Mouse (Mus musculus) MEL (cell line): Measurements from ENCODE around the gene Nsmf. TPM values are rescaled to one million over a fixed set of nuclear protein-coding genes. Genes with fewer than 3 reads are reported as not detected.
A peak's percentile ranks its signal among the peaks of the same experiment; 100 is the strongest.

ENCODE experiments used
- DNase-seq: peaks from one replicate; pipeline ENCODE4 v3.0.0; 2011; ENCODE audit warnings: low read depth, low spot score
- H3K27ac ChIP-seq: 2 replicates; pipeline ENCODE4 v1.5.1; 2012; ENCODE audit warnings: low read depth, mild to moderate bottlenecking, control low read depth, low read length, moderate library complexity; ENCODE audit not compliant: control insufficient read depth
- H3K27me3 ChIP-seq, 2 experiments: fragments of 150-350 bp in 1 of 2; sonication (generic) in 1 of 2; 2 replicates each; pipeline ENCODE4 v1.6.1; 2012; ENCODE audit warnings: low read length in 2 of 2, mild to moderate bottlenecking in 2 of 2, improper control_type of control experiment in 1 of 2, moderate library complexity in 1 of 2; ENCODE audit not compliant: insufficient read depth in 2 of 2, control insufficient read depth in 1 of 2
- H3K36me3 ChIP-seq, 2 experiments: 2 replicates each; pipeline ENCODE4 v1.6.1; 2012 to 2014; ENCODE audit warnings: low read length in 2 of 2, improper control_type of control experiment in 1 of 2, inconsistent platforms in 1 of 2, mild to moderate bottlenecking in 1 of 2; ENCODE audit not compliant: insufficient read depth in 2 of 2, control insufficient read depth in 1 of 2
- H3K4me1 ChIP-seq, 2 experiments: fragments of 150-350 bp in 1 of 2; sonication (generic) in 1 of 2; 2 replicates each; pipeline ENCODE4 v1.6.1; 2012; ENCODE audit warnings: low read length in 2 of 2, improper control_type of control experiment in 1 of 2, mild to moderate bottlenecking in 1 of 2; ENCODE audit not compliant: insufficient read depth in 2 of 2, control insufficient read depth in 1 of 2
- H3K4me3 ChIP-seq, 2 experiments: fragments of 150-350 bp in 1 of 2; sonication (generic) in 1 of 2; 2 replicates each; pipeline ENCODE4 v1.5.1; 2012; ENCODE audit warnings: low read depth in 2 of 2, low read length in 2 of 2, mild to moderate bottlenecking in 2 of 2, moderate library complexity in 2 of 2, control low read depth in 1 of 2, improper control_type of control experiment in 1 of 2; ENCODE audit not compliant: control insufficient read depth in 1 of 2, insufficient read depth in 1 of 2
- H3K79me2 ChIP-seq: 2 replicates; pipeline ENCODE4 v1.6.1; 2012; ENCODE audit warnings: mild to moderate bottlenecking, low read length, moderate library complexity; ENCODE audit not compliant: control insufficient read depth, poor library complexity, insufficient read depth
- H3K9ac ChIP-seq: 2 replicates; pipeline ENCODE4 v1.6.1; 2012; ENCODE audit warnings: low read depth, mild to moderate bottlenecking, control low read depth, low read length, moderate library complexity; ENCODE audit not compliant: control insufficient read depth, poor library complexity, severe bottlenecking
- H3K9me3 ChIP-seq: fragments of 150-350 bp; sonication (generic); replicated peaks from 2 replicates; pipeline ENCODE4 v1.6.1; 2012; ENCODE audit warnings: mild to moderate bottlenecking, low read length, improper control_type of control experiment, moderate library complexity; ENCODE audit not compliant: insufficient read depth
- BHLHE40 ChIP-seq: IDR thresholded peaks from 2 replicates; pipeline ENCODE4 v1.6.1; 2012; ENCODE audit warnings: low read depth, mild to moderate bottlenecking, inconsistent platforms, low read length, improper control_type of control experiment, borderline replicate concordance
- CHD2 ChIP-seq: IDR thresholded peaks from 2 replicates; pipeline ENCODE4 v1.6.1; 2011; ENCODE audit warnings: low read length, improper control_type of control experiment
- E2F4 ChIP-seq: IDR thresholded peaks from 2 replicates; pipeline ENCODE4 v1.6.1; 2011; ENCODE audit warnings: low read depth, low read length, improper control_type of control experiment, borderline replicate concordance
- ETS1 ChIP-seq: IDR thresholded peaks from 2 replicates; pipeline ENCODE4 v1.6.1; 2012; ENCODE audit warnings: low read depth, mild to moderate bottlenecking, inconsistent platforms, low read length, improper control_type of control experiment, moderate library complexity
- HCFC1 ChIP-seq: IDR thresholded peaks from 2 replicates; pipeline ENCODE4 v1.6.1; 2012; ENCODE audit warnings: low read depth, mild to moderate bottlenecking, inconsistent platforms, low read length, improper control_type of control experiment, moderate library complexity
- JUND ChIP-seq: IDR thresholded peaks from 2 replicates; pipeline ENCODE4 v1.6.1; 2011; ENCODE audit warnings: low read depth, mild to moderate bottlenecking, improper control_type of control experiment, low read length
- KAT2A ChIP-seq: conservative IDR thresholded peaks from 2 replicates; pipeline ENCODE4 v1.6.1; 2012; ENCODE audit warnings: low read depth, low read length, improper control_type of control experiment, inconsistent platforms
- MAFK ChIP-seq: IDR thresholded peaks from 2 replicates; pipeline ENCODE4 v1.6.1; 2011; ENCODE audit warnings: low read depth, mild to moderate bottlenecking, low read length, improper control_type of control experiment, borderline replicate concordance
- MAX ChIP-seq: IDR thresholded peaks from 2 replicates; pipeline ENCODE4 v1.6.1; 2011; ENCODE audit warnings: low read length, improper control_type of control experiment
- MEF2A ChIP-seq: IDR thresholded peaks from 2 replicates; pipeline ENCODE4 v1.6.1; 2014; ENCODE audit warnings: low read depth, mild to moderate bottlenecking, inconsistent platforms, low read length, improper control_type of control experiment; ENCODE audit not compliant: poor library complexity, insufficient replicate concordance, severe bottlenecking; ENCODE audit errors: extremely low read depth
- MXI1 ChIP-seq: IDR thresholded peaks from 2 replicates; pipeline ENCODE4 v1.6.1; 2011; ENCODE audit warnings: mild to moderate bottlenecking, low read depth, low read length, improper control_type of control experiment
- MYB ChIP-seq: IDR thresholded peaks from 2 replicates; pipeline ENCODE4 v1.6.1; 2011; ENCODE audit warnings: mild to moderate bottlenecking, low read depth, low read length, improper control_type of control experiment
- MYC ChIP-seq: IDR thresholded peaks from 2 replicates; pipeline ENCODE4 v1.6.1; 2011; ENCODE audit warnings: low read depth, mild to moderate bottlenecking, low read length, improper control_type of control experiment, moderate library complexity
- NELFE ChIP-seq: IDR thresholded peaks from 2 replicates; pipeline ENCODE4 v1.6.1; 2011; ENCODE audit warnings: low read depth, low read length, improper control_type of control experiment
- NRF1 ChIP-seq: IDR thresholded peaks from 2 replicates; pipeline ENCODE4 v1.6.1; 2014; ENCODE audit warnings: low read depth, mild to moderate bottlenecking, inconsistent platforms, low read length, improper control_type of control experiment, moderate library complexity; ENCODE audit not compliant: poor library complexity, insufficient read depth, severe bottlenecking
- POLR2AphosphoS2 ChIP-seq: IDR thresholded peaks from 2 replicates; pipeline ENCODE4 v1.6.1; 2011; ENCODE audit warnings: low read length, improper control_type of control experiment
- RAD21 ChIP-seq: IDR thresholded peaks from 2 replicates; pipeline ENCODE4 v1.6.1; 2011; ENCODE audit warnings: mild to moderate bottlenecking, low read depth, low read length, improper control_type of control experiment
- RCOR1 ChIP-seq: IDR thresholded peaks from 2 replicates; pipeline ENCODE4 v1.6.1; 2012; ENCODE audit warnings: low read depth, mild to moderate bottlenecking, inconsistent platforms, low read length, improper control_type of control experiment
- SIN3A ChIP-seq: IDR thresholded peaks from 2 replicates; pipeline ENCODE4 v1.6.1; 2012; ENCODE audit warnings: low read length, improper control_type of control experiment, inconsistent platforms
- TBP ChIP-seq: IDR thresholded peaks from 2 replicates; pipeline ENCODE4 v1.8.0; 2011; ENCODE audit warnings: low read depth, low read length, improper control_type of control experiment
- TCF12 ChIP-seq: IDR thresholded peaks from 2 replicates; pipeline ENCODE4 v1.6.1; 2014; ENCODE audit warnings: low read depth, mild to moderate bottlenecking, inconsistent platforms, low read length, improper control_type of control experiment, moderate library complexity
- UBTF ChIP-seq: IDR thresholded peaks from 2 replicates; pipeline ENCODE4 v1.6.1; 2012; ENCODE audit warnings: low read depth, mild to moderate bottlenecking, inconsistent platforms, low read length, improper control_type of control experiment, moderate library complexity, borderline replicate concordance; ENCODE audit not compliant: insufficient read depth
- USF1 ChIP-seq: IDR thresholded peaks from 2 replicates; pipeline ENCODE4 v1.6.1; 2014; ENCODE audit warnings: low read depth, mild to moderate bottlenecking, inconsistent platforms, low read length, improper control_type of control experiment, moderate library complexity
- USF2 ChIP-seq, 2 experiments: IDR thresholded peaks; 2 replicates each; pipeline ENCODE4 v1.6.1; 2011 to 2012; ENCODE audit warnings: improper control_type of control experiment in 2 of 2, low read length in 2 of 2, borderline replicate concordance in 1 of 2, inconsistent platforms in 1 of 2, low read depth in 1 of 2, mild to moderate bottlenecking in 1 of 2; ENCODE audit not compliant: insufficient read depth in 1 of 2
- ZC3H11A ChIP-seq: IDR thresholded peaks from 2 replicates; pipeline ENCODE4 v1.6.1; 2012; ENCODE audit warnings: low read depth, mild to moderate bottlenecking, inconsistent platforms, low read length, improper control_type of control experiment
- ZKSCAN1 ChIP-seq: IDR thresholded peaks from 2 replicates; pipeline ENCODE4 v1.6.1; 2012; ENCODE audit warnings: low read depth, mild to moderate bottlenecking, inconsistent platforms, low read length, improper control_type of control experiment, moderate library complexity
- ZMIZ1 ChIP-seq: IDR thresholded peaks from 2 replicates; pipeline ENCODE4 v1.6.1; 2012; ENCODE audit warnings: low read depth, mild to moderate bottlenecking, inconsistent platforms, low read length, improper control_type of control experiment, moderate library complexity
- ZNF384 ChIP-seq: IDR thresholded peaks from 2 replicates; pipeline ENCODE4 v1.6.1; 2012; ENCODE audit warnings: low read depth, mild to moderate bottlenecking, inconsistent platforms, low read length, improper control_type of control experiment
- polyA plus RNA-seq, 2 experiments: library from polyadenylated mRNA; stranded (reverse) in 1 of 2; unstranded in 1 of 2; fragments of >175 nt in 1 of 2; fragments of >200 nt in 1 of 2; gene quantifications; 2 replicates each; pipeline versions ENCODE4 v1.2.1 to v1.2.4; 2012; ENCODE audit warnings: low replicate concordance in 2 of 2, low read depth in 1 of 2; ENCODE audit not compliant: insufficient read length in 2 of 2, insufficient read depth in 1 of 2, missing spikeins in 1 of 2
- total RNA-seq: library from RNA; depleted of rRNA; stranded (reverse); fragments of 300-350 nt; gene quantifications from 2 replicates; pipeline ENCODE4 v1.2.3, GENCODE M21; 2012

Gene Nsmf
- total and polyA plus RNA-seq, 3 experiments = 13.3 to 25.8 TPM; not detected in 1

DNA sequence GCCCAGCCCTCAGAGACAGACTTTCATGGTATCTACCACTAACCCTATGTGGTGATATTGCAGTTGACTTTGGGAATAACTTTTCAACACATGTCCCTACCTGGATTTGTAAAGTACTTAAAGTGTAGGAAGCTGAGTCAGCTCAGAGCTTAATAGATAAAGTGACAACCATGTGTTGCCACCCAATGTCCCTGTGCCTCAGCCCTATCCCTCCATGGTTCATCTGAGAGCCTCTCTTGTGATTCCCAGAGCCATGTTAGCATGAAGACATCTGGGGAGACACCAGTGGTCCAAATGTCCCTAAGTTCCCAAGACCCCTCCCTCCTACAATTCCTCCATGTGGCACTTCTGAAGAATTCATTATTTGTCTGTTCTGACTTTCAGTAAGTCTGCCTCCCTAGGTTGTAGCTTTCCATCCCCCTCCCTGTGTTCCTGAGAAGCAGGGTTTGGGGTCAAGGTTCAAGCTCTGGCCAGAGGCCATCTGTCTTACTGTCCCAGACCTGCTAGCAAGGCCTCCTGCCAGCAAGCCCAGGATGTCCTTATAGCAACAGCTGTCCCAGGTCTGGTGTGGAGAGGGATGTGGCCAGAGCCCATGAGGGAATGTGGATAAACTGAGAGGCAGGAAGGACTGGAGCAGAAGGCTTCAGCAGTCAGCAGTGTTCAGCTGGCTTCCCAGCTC is 56.5 kb downstream of the Nsmf start:
- TF ChIP-seq NELFE = no peak
- 0 out of 2 replicates have a peak, but pooled peaks have one; percentile 1 for TF ChIP-seq USF1
- no peak for TF ChIP-seq ZNF384
- no peak for TF ChIP-seq TBP
- TF ChIP-seq ZMIZ1 = no peak
- no peak for TF ChIP-seq ZKSCAN1
- TF ChIP-seq HCFC1 = no peak
- TF ChIP-seq USF2 (IDR thresholded peaks at IDR 0.05; ENCODE audit: borderline replicate concordance in 1 of 2, insufficient read depth in 1 of 2, low read depth in 1 of 2, low read length in 2 of 2) = no peak
- peak; percentile 51; the same call in 1 of the 2 replicates for TF ChIP-seq MYC
- TF ChIP-seq RCOR1 = no peak
- TF ChIP-seq POLR2AphosphoS2 = no peak
- no peak for TF ChIP-seq MAX
- 0 out of 2 replicates have a peak, but pooled peaks have one; percentile 20 for TF ChIP-seq TCF12
- TF ChIP-seq MYB = no peak
- no peak for TF ChIP-seq JUND
- no peak for TF ChIP-seq E2F4
- TF ChIP-seq, all 39 proteins: peak for 3
- Histone ChIP-seq H3K9ac (peak overlapping the region; percentile 64), H3K79me2 (no peaks in the 10 kb centered on the region; the same call in 1 of the 2 replicates), H3K27me3 (no peaks in the 10 kb centered on the region), H3K36me3 (peaks cover 0 to 39% of the 10 kb centered on the region in 2 experiments; a peak in 2 of 4 replicates), H3K4me3 (no peak overlapping the region), H3K27ac (peak overlapping the region; percentile 98), H3K4me1 (peaks cover 25 to 42% of the 10 kb centered on the region in 2 experiments), H3K9me3 (no peaks in the 10 kb centered on the region)
- DNase-seq = peak; percentile 55

DNA sequence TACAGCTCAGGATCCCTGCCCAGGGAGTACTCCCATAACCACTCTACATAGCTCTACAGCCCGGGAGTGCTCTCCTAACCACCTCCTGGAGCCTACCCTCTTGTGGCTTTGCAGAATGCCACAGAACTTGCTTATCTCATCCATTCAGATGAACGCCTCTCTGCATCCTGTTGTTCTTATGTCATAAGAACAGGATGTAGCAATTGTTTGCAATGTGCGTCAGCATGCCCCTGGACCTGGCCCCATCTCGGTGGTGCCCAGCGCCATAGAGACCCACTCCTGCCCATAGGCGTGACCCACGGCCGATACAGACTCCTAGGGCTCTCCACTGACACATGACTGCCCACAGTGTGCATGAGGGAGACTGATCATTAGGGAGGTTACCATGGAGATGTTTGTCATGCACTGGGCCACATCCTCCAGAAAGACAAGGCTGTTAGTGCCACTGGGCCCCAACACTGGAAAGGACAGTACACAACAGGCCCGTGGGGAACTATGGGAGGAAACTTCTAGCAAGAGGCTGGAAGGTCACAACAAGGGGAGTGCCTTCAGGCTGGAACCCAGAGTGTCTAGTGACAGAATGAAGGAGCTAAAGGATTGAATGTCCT is 57.1 kb downstream of the Nsmf start:
- Histone ChIP-seq H3K79me2 (no peaks in the 10 kb centered on the region; the same call in 1 of the 2 replicates), H3K36me3 (peaks cover 0 to 37% of the 10 kb centered on the region in 2 experiments; a peak in 2 of 4 replicates), H3K9ac (peak overlapping the region; percentile 64), H3K27ac (peak overlapping the region; percentile 98), H3K27me3 (no peaks in the 10 kb centered on the region), H3K4me3 (no peak overlapping the region; a peak in 1 of 4 replicates), H3K4me1 (peaks cover 26 to 43% of the 10 kb centered on the region in 2 experiments), H3K9me3 (no peaks in the 10 kb centered on the region)
- peak; percentile 94 for DNase-seq
- TF ChIP-seq BHLHE40 (0 out of 2 replicates have a peak, but pooled peaks have one; percentile 32), RAD21 (no peak), SIN3A (peak; percentile 84), JUND (no peak), ETS1 (peak; percentile 97), TCF12 (peak; percentile 95), UBTF (no peak), RCOR1 (peak; percentile 82), ZC3H11A (no peak), KAT2A (no peak; the same call in 1 of the 2 replicates), MYC (0 out of 2 replicates have a peak, but pooled peaks have one; percentile 67), MEF2A (no peak), E2F4 (no peak), CHD2 (no peak), TBP (peak; percentile 80), MXI1 (peak; percentile 57; the same call in 1 of the 2 replicates), MAFK (peak; percentile 79; the same call in 1 of the 2 replicates), NRF1 (no peak)
